11 mouse cellular contexts compared by ENCODE assay signal in genomic region chr2:179863266-179863665, GRCm38 (mm10).
DNase-seq lines count a peak whose midpoint lies in the region; ATAC-seq and TF ChIP-seq lines count a peak whose summit lies in the region.
"Had no signal": no experiment of that assay in that cellular context is flagged by ENCODE, and none has a peak within 500 bp of the region (broad histone marks: within the 10 kb centered on the region; RNA-seq: fewer than 3 reads in every experiment).

No protein-coding gene starts in this region.

- 72% methylated on average over 3 of the region's 3 CpGs for WGBS in kidney, adult 2 months

- 0 out of 2 replicates have a peak, but pooled peaks have one; percentile 28 for TF ChIP-seq CTCF in kidney, adult 2 months (conservative IDR thresholded peaks at IDR 0.05; ENCODE audit: insufficient read depth, insufficient read length, low read depth, low read length)

- no peak overlapping the region for H3K27ac ChIP-seq in kidney, adult 2 months (ENCODE audit: insufficient read depth, low read depth, low read length)
- H3K27ac ChIP-seq: embryonic facial prominence, embryonic 12.5 days had no signal

- TF ChIP-seq POLR2A in kidney, adult 2 months (IDR thresholded peaks at IDR 0.05; ENCODE audit: low read depth, low read length): no peak

- no peak overlapping the region for H3K4me3 ChIP-seq in kidney, adult 2 months (ENCODE audit: insufficient read depth, low read depth, low read length)
- H3K4me3 ChIP-seq: embryonic facial prominence, embryonic 12.5 days; myocyte had no signal

- DNase-seq in adrenal gland, postnatal 14 days: peak; percentile 36
- DNase-seq in adrenal gland, adult 2 months: no peak
- DNase-seq in kidney, adult 2 months: peak; percentile 4
- no peak for DNase-seq in kidney, postnatal 14 days
- peak; percentile 11 for DNase-seq in 3T3-L1 (ENCODE audit: low read depth, low spot score)
- peak; percentile 41 for DNase-seq in embryo, embryonic 11 days
- DNase-seq in urinary bladder, postnatal 36 days (ENCODE audit: low spot score in 2 of 2): no peak
- DNase-seq: heart, adult 11 months had no signal

- ATAC-seq in megakaryocyte, adult 5-6 weeks (ENCODE audit: poor library complexity, severe bottlenecking): no peak

- no peaks in the 10 kb centered on the region for H3K27me3 ChIP-seq in kidney, adult 2 months (replicated peaks; ENCODE audit: control insufficient read depth, insufficient read depth, low read length)

- no peaks in the 10 kb centered on the region for H3K36me3 ChIP-seq in kidney, adult 2 months (ENCODE audit: control insufficient read depth, insufficient read depth, low read length)
- H3K36me3 ChIP-seq: embryonic facial prominence, embryonic 12.5 days had no signal

- H3K4me1 ChIP-seq in kidney, adult 2 months (ENCODE audit: control insufficient read depth, insufficient read depth, low read length): no peaks in the 10 kb centered on the region

Comparison
In these comparisons a context has a peak if more than half of its experiments do, and no peak if none do; other contexts are left out.
1. DNase-seq: peak in adrenal gland, postnatal 14 days (single experiment), kidney, adult 2 months (single experiment), 3T3-L1 (single experiment) and embryo, embryonic 11 days (single experiment); none in adrenal gland, adult 2 months (single experiment), kidney, postnatal 14 days (single experiment) and urinary bladder, postnatal 36 days (0 of 2).